Mouse (Mus musculus) neural tube, embryonic 11.5 days (tissue): ENCODE data around the gene 6430548M08Rik. TPM values are rescaled to one million over a fixed set of nuclear protein-coding genes. Genes with fewer than 3 reads are reported as not detected.

Experiments
- polyA plus RNA-seq: library from polyadenylated mRNA; unstranded; fragments of >200 nt; fragmentation: Nextera tagmentation; extraction: Ambion mirVana; gene quantifications from 2 replicates; pipeline ENCODE4 v1.2.1, GENCODE M21; 2014

Gene 6430548M08Rik
- polyA plus RNA-seq, 1 experiment from 2014 or later = 13.7 TPM

Other genes with a start within 250 kb of the 6430548M08Rik start
- gene Usp10, start 203.8 kb upstream of the 6430548M08Rik start, polyA plus RNA-seq = 154 and 181 TPM in 2 replicates
- gene Gm20388, start 203.3 kb upstream of the 6430548M08Rik start, polyA plus RNA-seq = not detected in 2 replicates
- 4.4 and 4.6 TPM in 2 replicates for gene Crispld2, start 121.7 kb upstream of the 6430548M08Rik start, polyA plus RNA-seq
- 33.0 and 33.9 TPM in 2 replicates for gene Zdhhc7, start 12.7 kb upstream of the 6430548M08Rik start, polyA plus RNA-seq
- 0.90 and 1.0 TPM in 2 replicates for gene Fam92b, start 63.3 kb downstream of the 6430548M08Rik start, polyA plus RNA-seq
- 19.9 and 33.5 TPM in 2 replicates for gene Gse1, start 114.3 kb downstream of the 6430548M08Rik start, polyA plus RNA-seq